Mouse (Mus musculus) T-helper 1 cell (primary cell): ENCODE data around the gene Rerg.

Experiments
- in situ Hi-C: fragments of 300-600 bp; cut with MboI, MseI; formaldehyde crosslinking; loops from one replicate; pipeline ENCODE4 v1.15.1; 2025; ENCODE audit warnings: high pct_unique_total_duplicates

Gene Rerg

DNA sequence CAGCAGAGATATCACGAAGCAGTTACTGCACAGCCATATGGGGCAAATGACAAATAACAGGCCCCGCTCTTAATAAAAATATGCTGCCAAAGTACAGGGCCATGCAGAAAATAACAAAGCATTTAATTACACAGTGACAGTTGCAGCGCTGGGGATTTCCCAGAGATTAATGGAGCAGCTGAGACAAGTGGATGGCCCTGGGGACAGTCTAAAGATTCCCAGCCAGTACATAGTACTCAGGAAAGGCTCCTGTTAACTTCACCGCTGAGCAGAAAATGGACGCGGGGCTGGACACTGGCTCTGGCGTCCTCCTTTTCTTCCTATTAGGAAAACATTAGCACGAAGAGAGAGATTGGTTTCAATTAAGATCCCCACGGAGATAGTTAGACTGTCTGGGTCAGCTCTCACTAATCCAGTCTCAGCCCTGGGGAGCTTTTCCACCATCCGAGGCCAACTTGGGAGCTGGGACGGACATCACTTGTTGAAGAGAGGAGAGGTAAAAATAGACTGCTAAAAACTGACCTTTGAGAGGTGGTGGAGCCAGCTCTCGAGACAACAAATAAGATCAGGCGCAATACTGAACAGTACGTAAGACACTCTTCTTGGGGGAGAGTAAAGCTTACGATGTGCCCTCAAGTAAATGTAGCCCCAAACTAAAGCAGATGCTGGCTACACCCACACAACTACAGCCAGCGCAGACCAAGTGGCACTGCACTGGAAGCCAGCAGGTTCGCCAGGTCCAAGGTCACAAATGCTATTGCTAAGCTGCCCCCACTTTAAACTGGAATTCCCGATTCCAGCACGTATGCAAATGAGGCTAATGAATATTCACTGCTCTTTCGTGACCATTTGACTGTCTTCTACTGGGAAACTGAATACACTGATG is 34.5 kb downstream of the Rerg start:
- in situ Hi-C loops, result no loop called here

GRCm38 (mm10) chr6:137131794-137132193 is 38.5 kb downstream of the Rerg start:
- in situ Hi-C loops, result no loop called here

DNA sequence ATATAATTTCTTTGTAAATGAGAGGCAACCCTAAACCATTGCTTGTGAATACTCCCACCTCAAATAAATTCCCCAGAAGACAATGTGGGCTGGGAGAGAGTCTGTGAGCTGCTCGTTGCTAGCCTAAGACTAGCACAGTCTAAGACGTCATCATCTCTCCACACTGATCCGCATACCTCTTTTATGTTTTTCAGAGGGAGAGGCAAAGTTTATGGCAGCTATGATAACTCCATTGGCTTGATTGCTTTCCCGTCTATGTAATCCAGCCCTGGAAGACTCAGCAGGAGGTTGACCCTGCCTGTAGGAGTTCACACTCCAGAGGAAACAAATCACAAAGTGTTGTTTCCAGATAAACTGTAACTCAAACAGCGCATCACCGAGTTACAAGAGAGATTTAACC is 38.9 kb downstream of the Rerg start:
- in situ Hi-C loops, result no loop called here

GRCm38 (mm10) chr6:137126861-137127260 is 43.4 kb downstream of the Rerg start:
- in situ Hi-C loops, result no loop called here

DNA sequence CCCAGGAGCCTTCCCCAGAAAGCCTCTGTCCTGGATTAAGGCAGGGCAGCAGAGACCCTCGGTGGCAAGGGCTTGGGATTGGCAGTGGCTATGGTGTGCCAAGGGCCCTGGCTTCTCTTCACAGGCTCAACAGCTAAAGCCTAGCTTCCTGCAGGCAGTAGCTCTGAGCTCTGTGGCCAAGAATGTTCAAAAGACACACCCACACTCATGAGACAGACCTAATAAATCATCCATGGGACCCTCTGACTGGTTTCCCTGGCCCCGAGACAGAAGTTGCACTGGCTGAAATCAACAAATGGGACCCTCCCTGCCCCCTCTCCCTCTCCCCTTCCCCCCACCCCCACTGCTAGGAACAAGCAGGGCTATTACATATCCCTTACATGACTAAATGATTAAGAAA is 44.1 kb downstream of the Rerg start:
- in situ Hi-C loops, result no loop called here

DNA sequence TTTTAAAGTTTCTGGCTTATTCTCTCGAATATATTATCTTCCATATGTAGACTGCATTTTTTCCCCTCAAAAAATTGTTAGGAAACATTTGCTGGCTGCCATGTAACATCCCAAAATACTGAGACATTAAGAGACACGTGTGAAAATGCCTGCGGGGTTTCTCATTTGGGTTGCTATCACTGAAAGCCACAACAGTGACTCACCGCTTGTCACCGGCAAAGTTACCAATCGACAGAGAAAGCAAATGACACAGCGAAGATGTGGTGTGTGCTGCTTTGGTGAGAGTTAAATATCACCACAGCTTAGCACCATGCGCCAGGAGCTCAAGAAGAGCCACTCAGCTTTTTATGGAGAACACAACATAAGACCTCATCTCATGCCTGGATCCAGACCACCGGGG is 44.9 kb downstream of the Rerg start:
- in situ Hi-C loops, result no loop called here

DNA sequence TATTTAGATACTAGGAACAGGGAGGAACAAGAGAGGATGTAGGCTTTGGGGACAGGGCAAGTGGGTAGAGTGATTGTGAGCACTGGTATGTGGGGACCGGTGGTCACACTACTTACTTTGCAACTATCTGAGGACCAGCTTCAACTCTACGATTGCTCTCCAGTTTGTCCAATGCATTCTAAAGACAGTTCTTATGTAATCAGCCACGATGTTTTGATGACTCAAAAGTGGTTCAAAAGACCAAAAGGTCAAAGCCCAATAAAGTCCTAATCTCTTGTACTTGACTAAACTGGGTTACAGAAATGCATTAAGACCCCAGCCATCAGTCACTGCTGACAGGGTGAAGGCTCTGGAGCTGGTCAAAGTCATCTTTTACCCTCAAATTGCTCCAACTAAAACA is 45.3 kb downstream of the Rerg start:
- in situ Hi-C loops, result no loop called here

DNA sequence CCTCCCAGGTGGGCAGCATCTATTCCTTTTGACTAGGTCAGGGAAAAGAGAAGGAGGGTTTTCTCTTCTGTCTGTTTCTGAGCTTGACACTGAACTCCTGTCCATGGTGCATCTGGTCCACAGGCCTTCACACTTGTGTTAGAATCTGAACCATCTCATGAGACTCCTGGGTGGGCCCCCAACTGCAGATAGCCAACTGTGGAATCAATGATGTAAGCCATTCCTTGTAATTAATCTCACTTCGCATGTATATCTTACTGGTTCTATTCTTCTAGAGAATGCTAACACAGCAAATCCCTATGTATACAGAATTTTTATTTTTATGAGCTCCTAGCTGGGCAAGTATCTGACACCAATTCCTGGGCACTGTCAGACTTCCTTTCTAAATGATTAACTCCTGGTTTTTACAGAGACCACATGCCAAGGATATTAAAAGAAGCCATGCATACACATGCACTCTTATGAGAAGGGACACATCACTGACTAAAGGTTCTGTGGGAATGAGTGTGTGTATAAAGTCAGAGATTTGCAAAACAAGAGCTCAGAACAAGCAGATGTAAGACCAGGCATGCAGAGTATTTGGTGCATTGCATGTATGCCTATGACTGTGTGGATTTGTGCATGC is 53.3 kb downstream of the Rerg start:
- in situ Hi-C loops, result no loop called here

- in situ Hi-C loops, result no loop called here
Measured at GRCm38 (mm10) chr6:137114859-137115258, 55.4 kb downstream of the Rerg start.

GRCm38 (mm10) chr6:137111266-137111813 is 59.0 kb downstream of the Rerg start:
- in situ Hi-C loops, result no loop called here

GRCm38 (mm10) chr6:137110778-137111174 is 59.5 kb downstream of the Rerg start:
- in situ Hi-C loops, result no loop called here

- in situ Hi-C loops, result no loop called here
Measured at GRCm38 (mm10) chr6:137109811-137110777, 60.2 kb downstream of the Rerg start.

- in situ Hi-C loops, result no loop called here
Measured at GRCm38 (mm10) chr6:137105285-137105684, 65.0 kb downstream of the Rerg start.

- in situ Hi-C loops, result no loop called here
Measured at GRCm38 (mm10) chr6:137102662-137103179, 67.6 kb downstream of the Rerg start.

- in situ Hi-C loops, result no loop called here
Measured at GRCm38 (mm10) chr6:137101886-137102661, 68.2 kb downstream of the Rerg start.

- in situ Hi-C loops, result no loop called here
Measured at GRCm38 (mm10) chr6:137100259-137100658, 70.0 kb downstream of the Rerg start.

- in situ Hi-C loops, result loop anchor here (10.0 kb wide), 1 partner anchor 76 kb away; the partner anchor contains the start of gene Rerg
Measured at GRCm38 (mm10) chr6:137098232-137099191, 71.8 kb downstream of the Rerg start.

GRCm38 (mm10) chr6:137094475-137094874 is 75.8 kb downstream of the Rerg start:
- in situ Hi-C loops, result loop anchor here (10.0 kb wide), 1 partner anchor 80 kb away; the partner anchor contains the start of gene Rerg

GRCm38 (mm10) chr6:137088469-137088868 is 81.8 kb downstream of the Rerg start:
- in situ Hi-C loops, result no loop called here
